Mouse (Mus musculus) lung, postnatal 0 days (tissue): ENCODE measurements at regions not wholly inside any gene's neighbourhood (a gene's known extent, or its start where the extent isn't known, plus 50 kb on each side); places are given as distances from the start of the nearest gene placed in this dataset.

Experiments
- CTCF ChIP-seq: IDR thresholded peaks from 2 replicates; pipeline ENCODE4 v1.5.1; 2016; ENCODE audit warnings: antibody characterized with exemption, mild to moderate bottlenecking
- EP300 ChIP-seq: IDR thresholded peaks from 2 replicates; pipeline ENCODE4 v1.6.1; 2016; ENCODE audit warnings: antibody characterized with exemption, mild to moderate bottlenecking, control low read depth

GRCm38 (mm10) chr14:97560121-97560907, 609.3 kb downstream of the Dach1 start:
- TF ChIP-seq CTCF = no peak
- TF ChIP-seq EP300 = no peak
